Mouse (Mus musculus): ENCODE measurements around the gene Gpc5. TPM values are rescaled to one million over a fixed set of nuclear protein-coding genes. Genes with fewer than 3 reads are reported as not detected.

Gpc5 gene
- polyA plus RNA-seq (2017; shearing (Covaris generic)), result 0.39 TPM

DNA sequence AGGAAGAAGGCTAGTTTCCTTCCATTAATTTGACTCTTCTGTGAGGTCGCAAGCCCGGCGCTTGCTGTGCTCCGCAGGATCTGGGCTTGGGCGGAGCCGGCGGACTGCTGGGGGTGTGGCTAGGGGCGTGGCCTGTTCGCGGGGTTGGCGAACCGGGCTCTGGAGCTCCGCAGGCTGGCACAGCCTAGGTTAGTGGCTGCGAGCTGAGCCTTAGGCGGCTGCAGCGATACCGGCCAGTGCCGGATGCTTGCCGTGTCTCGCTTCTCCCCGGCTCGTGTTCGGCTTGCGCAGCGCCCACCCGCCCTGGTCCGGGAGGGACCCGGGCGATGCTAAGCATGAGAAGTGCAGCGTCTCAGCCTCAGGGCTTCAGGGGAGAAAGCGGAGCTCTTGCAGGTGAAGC is at the start of gene Gpc5:
Gene Gpc5, plus strand, starts transcription at position 135 of the 400 bp plus-strand sequence.

